In genomic region chr5:33270568-33270967, GRCm38 (mm10) we compare ENCODE assay signal across 8 mouse cellular contexts. TPM values are rescaled to one million over a fixed set of nuclear protein-coding genes. Genes with fewer than 3 reads are reported as not detected.
DNase-seq lines count a peak whose midpoint lies in the region; ATAC-seq and TF ChIP-seq lines count a peak whose summit lies in the region.

No protein-coding gene starts in this region.

- peak; percentile 95 for TF ChIP-seq CTCF in spleen, adult 2 months (IDR thresholded peaks at IDR 0.05; ENCODE audit: extremely low read depth, insufficient read depth, insufficient read length, insufficient replicate concordance)

- no peak overlapping the region for H3K4me2 ChIP-seq in forebrain, embryonic 13.5 days
- H3K4me2 ChIP-seq in forebrain, embryonic 12.5 days = no peak overlapping the region
- no peak overlapping the region for H3K4me2 ChIP-seq in embryonic facial prominence, embryonic 14.5 days (ENCODE audit: low read depth, low read length)

- peak overlapping the region; percentile 8; the same call in 1 of the 2 replicates for H3K27ac ChIP-seq in forebrain, embryonic 13.5 days
- H3K27ac ChIP-seq in forebrain, embryonic 12.5 days = no peak overlapping the region
- no peak overlapping the region for H3K27ac ChIP-seq in embryonic facial prominence, embryonic 14.5 days (replicated peaks; ENCODE audit: low read depth, low read length)
- no peak overlapping the region for H3K27ac ChIP-seq in spleen, adult 2 months (ENCODE audit: insufficient read depth, low read length)

- H3K9ac ChIP-seq in forebrain, embryonic 13.5 days = peak overlapping the region; percentile 17; the same call in 1 of the 2 replicates
- no peak overlapping the region for H3K9ac ChIP-seq in forebrain, embryonic 12.5 days
- H3K9ac ChIP-seq in embryonic facial prominence, embryonic 14.5 days (ENCODE audit: low read depth, low read length) = no peak overlapping the region

- peaks cover 38% of the 10 kb centered on the region for H3K4me1 ChIP-seq in forebrain, embryonic 13.5 days
- peaks cover 37% of the 10 kb centered on the region for H3K4me1 ChIP-seq in forebrain, embryonic 12.5 days
- peaks cover 11% of the 10 kb centered on the region; the same call in 1 of the 2 replicates for H3K4me1 ChIP-seq in embryonic facial prominence, embryonic 14.5 days (ENCODE audit: control insufficient read depth, insufficient read depth, low read length)
- H3K4me1 ChIP-seq in spleen, adult 2 months (ENCODE audit: control insufficient read depth, insufficient read depth, insufficient read length) = no peaks in the 10 kb centered on the region; the same call in 1 of the 2 replicates

- H3K36me3 ChIP-seq in forebrain, embryonic 13.5 days (ENCODE audit: poor library complexity, severe bottlenecking) = peaks cover 54% of the 10 kb centered on the region
- H3K36me3 ChIP-seq in forebrain, embryonic 12.5 days (replicated peaks) = peaks cover 52% of the 10 kb centered on the region
- H3K36me3 ChIP-seq in embryonic facial prominence, embryonic 14.5 days (ENCODE audit: control insufficient read depth, insufficient read depth, low read length) = peaks cover 58% of the 10 kb centered on the region
- peaks cover 30% of the 10 kb centered on the region for H3K36me3 ChIP-seq in spleen, adult 2 months (ENCODE audit: control insufficient read depth, insufficient read depth, low read length)

- TF ChIP-seq POLR2A in spleen, adult 2 months (IDR thresholded peaks at IDR 0.05; ENCODE audit: low read depth, low read length) = no peak

- peak; percentile 91 for DNase-seq in adrenal gland, postnatal 14 days
- peak; percentile 64 for DNase-seq in embryonic facial prominence, embryonic 14.5 days (ENCODE audit: low spot score)
- peak; percentile 48 for DNase-seq in heart, postnatal 25 days (ENCODE audit: low spot score)
- DNase-seq in left cerebral cortex, adult 8-10 months (ENCODE audit: low spot score in 2 of 2) = peak; percentile 65 to 96
- peak; percentile 87 for DNase-seq in mesoderm, embryonic 11.5 days (ENCODE audit: low read depth, low spot score)
- DNase-seq in spleen, adult 2 months (ENCODE audit: low read depth in 1 of 2, low spot score in 2 of 2) = peak; percentile 61 to 85

- H3K27me3 ChIP-seq in forebrain, embryonic 13.5 days = no peaks in the 10 kb centered on the region
- no peaks in the 10 kb centered on the region for H3K27me3 ChIP-seq in forebrain, embryonic 12.5 days
- no peaks in the 10 kb centered on the region for H3K27me3 ChIP-seq in embryonic facial prominence, embryonic 14.5 days (replicated peaks; ENCODE audit: control insufficient read depth, insufficient read depth, low read length)
- no peaks in the 10 kb centered on the region for H3K27me3 ChIP-seq in spleen, adult 2 months (ENCODE audit: control insufficient read depth, insufficient read depth, low read length)

- no peak overlapping the region for H3K4me3 ChIP-seq in forebrain, embryonic 13.5 days
- no peak overlapping the region; the same call in 1 of the 2 replicates for H3K4me3 ChIP-seq in forebrain, embryonic 12.5 days (replicated peaks)
- H3K4me3 ChIP-seq in embryonic facial prominence, embryonic 14.5 days (ENCODE audit: low read depth, low read length) = no peak overlapping the region
- no peak overlapping the region for H3K4me3 ChIP-seq in spleen, adult 2 months (ENCODE audit: extremely low read depth, insufficient read depth, insufficient read length)

- intact Hi-C loops in heart, postnatal 25 days (cut with DNase I) = loop anchor here (1.0 kb wide), 1 partner anchor 67 kb away; no protein-coding TSS in a partner anchor

- no peaks in the 10 kb centered on the region for H3K9me3 ChIP-seq in forebrain, embryonic 13.5 days (replicated peaks)
- no peaks in the 10 kb centered on the region for H3K9me3 ChIP-seq in forebrain, embryonic 12.5 days
- no peaks in the 10 kb centered on the region for H3K9me3 ChIP-seq in embryonic facial prominence, embryonic 14.5 days (ENCODE audit: control insufficient read depth, low read length)

- ATAC-seq in forebrain, embryonic 13.5 days = no peak
- ATAC-seq in forebrain, embryonic 12.5 days (ENCODE audit: low FRiP score) = no peak
- no peak for ATAC-seq in embryonic facial prominence, embryonic 14.5 days (ENCODE audit: low read depth)

- 15% methylated on average over 5 of the region's 5 CpGs for WGBS in forebrain, embryonic 13.5 days
- 17% methylated on average over 5 of the region's 5 CpGs for WGBS in forebrain, embryonic 12.5 days
- 16% methylated on average over 5 of the region's 5 CpGs for WGBS in embryonic facial prominence, embryonic 14.5 days
- 3% methylated on average over 5 of the region's 5 CpGs for WGBS in spleen, adult 2 months

RNA-seq across cellular contexts. Expression of gene Ctbp1, which starts 4.2 kb away (rescaled TPM):
- polyA plus RNA-seq in forebrain, embryonic 13.5 days (2015; fragmentation: Nextera tagmentation; extraction: Ambion mirVana) = 488 and 509 TPM in 2 replicates
- polyA plus RNA-seq in forebrain, embryonic 12.5 days (2016; fragmentation: Nextera tagmentation; extraction: Ambion mirVana) = 545 and 552 TPM in 2 replicates
- 188 and 195 TPM in 2 replicates for total RNA-seq in adrenal gland, postnatal 14 days (2021)
- 290 and 337 TPM in 2 replicates for polyA plus RNA-seq in embryonic facial prominence, embryonic 14.5 days (2014; fragmentation: Nextera tagmentation; extraction: Ambion mirVana)
- 100 to 1,000 TPM; 208 to 209 TPM for total RNA-seq in heart, postnatal 25 days (2021)
- 100 to 1,000 TPM; 306 to 326 (median 313) TPM for total RNA-seq in left cerebral cortex, adult 8-10 months (2022)
- polyA plus RNA-seq in spleen, adult 2 months (2012; rRNA removed) = 346 and 410 TPM in 2 replicates

RNA-seq across cellular contexts. Expression of gene Spon2, which starts 52.3 kb away (rescaled TPM):
- 1.1 and 1.9 TPM in 2 replicates for polyA plus RNA-seq in forebrain, embryonic 13.5 days (2015; fragmentation: Nextera tagmentation; extraction: Ambion mirVana)
- 0.67 and 2.0 TPM in 2 replicates for polyA plus RNA-seq in forebrain, embryonic 12.5 days (2016; fragmentation: Nextera tagmentation; extraction: Ambion mirVana)
- 1.7 and 2.5 TPM in 2 replicates for total RNA-seq in adrenal gland, postnatal 14 days (2021)
- 21.7 and 27.1 TPM in 2 replicates for polyA plus RNA-seq in embryonic facial prominence, embryonic 14.5 days (2014; fragmentation: Nextera tagmentation; extraction: Ambion mirVana)
- total RNA-seq in heart, postnatal 25 days (2021) = 10 to 100 TPM in 1 of 2 experiments, 1 to 10 TPM in 1; 3.4 to 13.6 TPM
- under 1 TPM in 1 of 4 experiments, not detected in 3; 0.46 TPM for total RNA-seq in left cerebral cortex, adult 8-10 months (2022)
- 8.9 and 11.2 TPM in 2 replicates for polyA plus RNA-seq in spleen, adult 2 months (2012; rRNA removed)
